Mouse (Mus musculus) limb, embryonic 15.5 days (tissue): ENCODE results near the gene Bace2. TPM values are rescaled to one million over a fixed set of nuclear protein-coding genes. Genes with fewer than 3 reads are reported as not detected.
A peak's percentile ranks its signal among the peaks of the same experiment; 100 is the strongest.

Experiments
- ATAC-seq: fragments of 200-750 bp; cut with Nextera tagmentation; 2 replicates; pipeline ENCODE4 v1.8.0; 2017; ENCODE audit warnings: low read depth, moderate TSS enrichment; ENCODE audit not compliant: insufficient number of reproducible peaks, low FRiP score, low TSS enrichment
- H3K27ac ChIP-seq: fragments of 300-500 bp; sonication (generic); 2 replicates; pipeline ENCODE4 v1.5.1; 2015; ENCODE audit warnings: moderate library complexity, mild to moderate bottlenecking, inconsistent platforms
- H3K27me3 ChIP-seq: fragments of 300-500 bp; sonication (generic); 2 replicates; pipeline ENCODE4 v1.6.1; 2015; ENCODE audit warnings: inconsistent platforms
- H3K36me3 ChIP-seq: fragments of 300-500 bp; sonication (generic); 2 replicates; pipeline ENCODE4 v1.6.1; 2015; ENCODE audit warnings: inconsistent platforms
- H3K4me1 ChIP-seq: fragments of 300-500 bp; sonication (generic); 2 replicates; pipeline ENCODE4 v1.6.1; 2015; ENCODE audit warnings: inconsistent platforms
- H3K4me2 ChIP-seq: fragments of 300-500 bp; sonication (generic); 2 replicates; pipeline ENCODE4 v1.6.1; 2015; ENCODE audit warnings: mild to moderate bottlenecking, inconsistent platforms
- H3K4me3 ChIP-seq: fragments of 300-500 bp; sonication (generic); 2 replicates; pipeline ENCODE4 v1.5.1; 2015; ENCODE audit warnings: mild to moderate bottlenecking, inconsistent platforms
- H3K9ac ChIP-seq: fragments of 300-500 bp; sonication (generic); 2 replicates; pipeline ENCODE4 v1.6.1; 2015; ENCODE audit warnings: inconsistent platforms
- H3K9me3 ChIP-seq: fragments of 300-500 bp; sonication (generic); 2 replicates; pipeline ENCODE4 v1.6.1; 2016; ENCODE audit warnings: inconsistent platforms
- WGBS: fragments of 180-500 bp; shearing (Covaris S2); methylation state at CpG from one replicate; pipeline ENCODE4 v1.1.7; 2015; 5-methylcytosine and 5-hydroxymethylcytosine counted together
- polyA plus RNA-seq: library from polyadenylated mRNA; unstranded; fragments of >200 nt; fragmentation: Nextera tagmentation; extraction: Ambion mirVana; gene quantifications from 2 replicates; pipeline ENCODE4 v1.2.1, GENCODE M21; 2015

Gene Bace2
- polyA plus RNA-seq, 1 experiment from 2014 or later: 13.0 TPM

GRCm38 (mm10) chr16:97443670-97444263 is 87.2 kb downstream of the Bace2 start:
- Histone ChIP-seq H3K4me1 (no peaks in the 10 kb centered on the region), H3K4me2 (no peak overlapping the region), H3K27ac (no peak overlapping the region), H3K4me3 (no peak overlapping the region), H3K27me3 (no peaks in the 10 kb centered on the region), H3K9ac (no peak overlapping the region), H3K9me3 (no peaks in the 10 kb centered on the region), H3K36me3 (no peaks in the 10 kb centered on the region)
- no peak for ATAC-seq
- 50% methylated on average over 14 of the region's 14 CpGs for WGBS

GRCm38 (mm10) chr16:97447386-97447785 is 90.8 kb downstream of the Bace2 start:
- Histone ChIP-seq H3K9ac (no peak overlapping the region), H3K36me3 (no peaks in the 10 kb centered on the region), H3K4me1 (no peaks in the 10 kb centered on the region), H3K4me3 (no peak overlapping the region), H3K9me3 (no peaks in the 10 kb centered on the region), H3K27me3 (no peaks in the 10 kb centered on the region), H3K27ac (no peak overlapping the region), H3K4me2 (no peak overlapping the region)
- ATAC-seq: no peak

GRCm38 (mm10) chr16:97459831-97460230 is 103.3 kb downstream of the Bace2 start:
- no peak overlapping the region for H3K9ac ChIP-seq
- no peaks in the 10 kb centered on the region for H3K27me3 ChIP-seq
- H3K27ac ChIP-seq: no peak overlapping the region
- H3K4me2 ChIP-seq: no peak overlapping the region
- no peak for ATAC-seq
- H3K36me3 ChIP-seq: no peaks in the 10 kb centered on the region
- no peaks in the 10 kb centered on the region for H3K9me3 ChIP-seq
- 57% methylated on average over 1 of the region's 1 CpGs for WGBS
- H3K4me1 ChIP-seq: peaks cover 10% of the 10 kb centered on the region; the same call in 1 of the 2 replicates
- H3K4me3 ChIP-seq: no peak overlapping the region

- Histone ChIP-seq H3K4me1 (peaks cover 10% of the 10 kb centered on the region; the same call in 1 of the 2 replicates), H3K27me3 (no peaks in the 10 kb centered on the region), H3K4me3 (no peak overlapping the region), H3K36me3 (no peaks in the 10 kb centered on the region), H3K4me2 (no peak overlapping the region), H3K9ac (no peak overlapping the region), H3K9me3 (no peaks in the 10 kb centered on the region), H3K27ac (no peak overlapping the region)
- no peak for ATAC-seq
- 59% methylated on average over 2 of the region's 2 CpGs for WGBS
Observed at GRCm38 (mm10) chr16:97461271-97461670, 104.7 kb downstream of the Bace2 start.

GRCm38 (mm10) chr16:97462481-97463181 is 106.1 kb downstream of the Bace2 start, which contains the start of gene Mx1:
TSS of gene Mx1 (minus strand) at chr16:97462907.
- Histone ChIP-seq H3K4me1 (peaks cover 10% of the 10 kb centered on the region; the same call in 1 of the 2 replicates), H3K36me3 (no peaks in the 10 kb centered on the region), H3K27me3 (no peaks in the 10 kb centered on the region), H3K4me3 (no peak within 1 kb of the TSS), H3K4me2 (peak within 1 kb of the TSS; percentile 20; the same call in 1 of the 2 replicates), H3K27ac (no peak within 1 kb of the TSS), H3K9ac (no peak within 1 kb of the TSS), H3K9me3 (no peaks in the 10 kb centered on the region)
- WGBS: 17% methylated on average over 4 of the region's 4 CpGs
- 0 out of 2 replicates have a peak, but pooled peaks have one; percentile 35 for ATAC-seq

GRCm38 (mm10) chr16:97466182-97466957 is 109.8 kb downstream of the Bace2 start:
- Histone ChIP-seq H3K27me3 (no peaks in the 10 kb centered on the region), H3K4me2 (no peak overlapping the region), H3K36me3 (no peaks in the 10 kb centered on the region), H3K9me3 (no peaks in the 10 kb centered on the region), H3K9ac (no peak overlapping the region), H3K27ac (no peak overlapping the region), H3K4me1 (peaks cover 10% of the 10 kb centered on the region; the same call in 1 of the 2 replicates), H3K4me3 (no peak overlapping the region)
- 53% methylated on average over 4 of the region's 4 CpGs for WGBS
- ATAC-seq: no peak

GRCm38 (mm10) chr16:97467472-97467871 is 110.9 kb downstream of the Bace2 start:
- Histone ChIP-seq H3K4me1 (peaks cover 5% of the 10 kb centered on the region; the same call in 1 of the 2 replicates), H3K36me3 (no peaks in the 10 kb centered on the region), H3K9me3 (no peaks in the 10 kb centered on the region), H3K27me3 (no peaks in the 10 kb centered on the region), H3K4me3 (no peak overlapping the region), H3K4me2 (no peak overlapping the region), H3K27ac (no peak overlapping the region), H3K9ac (no peak overlapping the region)
- 69% methylated on average over 3 of the region's 3 CpGs for WGBS
- no peak for ATAC-seq

- no peaks in the 10 kb centered on the region for H3K27me3 ChIP-seq
Observed at GRCm38 (mm10) chr16:97467993-97468791, 111.7 kb downstream of the Bace2 start.

GRCm38 (mm10) chr16:97474671-97475070 is 118.1 kb downstream of the Bace2 start:
- Histone ChIP-seq H3K4me1 (no peaks in the 10 kb centered on the region), H3K4me3 (no peak overlapping the region), H3K4me2 (no peak overlapping the region), H3K27me3 (no peaks in the 10 kb centered on the region), H3K9me3 (no peaks in the 10 kb centered on the region), H3K9ac (no peak overlapping the region), H3K36me3 (no peaks in the 10 kb centered on the region), H3K27ac (no peak overlapping the region)
- no peak for ATAC-seq
- 80% methylated on average over 2 of the region's 2 CpGs for WGBS

More at GRCm38 (mm10) chr16:97467993-97468791, 111.7 kb downstream of the Bace2 start:
- H3K9ac ChIP-seq: no peak overlapping the region
- H3K4me1 ChIP-seq: no peaks in the 10 kb centered on the region
- WGBS: 75% methylated on average over 4 of the region's 4 CpGs
- no peak overlapping the region for H3K4me2 ChIP-seq
- no peak overlapping the region for H3K4me3 ChIP-seq
- no peak for ATAC-seq
- H3K36me3 ChIP-seq: no peaks in the 10 kb centered on the region
- H3K27ac ChIP-seq: no peak overlapping the region
- no peaks in the 10 kb centered on the region for H3K9me3 ChIP-seq

- no peaks in the 10 kb centered on the region for H3K4me1 ChIP-seq
- H3K9ac ChIP-seq: no peak overlapping the region
- no peak overlapping the region for H3K27ac ChIP-seq
- H3K9me3 ChIP-seq: no peaks in the 10 kb centered on the region
- no peaks in the 10 kb centered on the region for H3K27me3 ChIP-seq
- WGBS: 84% methylated on average over 3 of the region's 3 CpGs
- no peaks in the 10 kb centered on the region for H3K36me3 ChIP-seq
- ATAC-seq: no peak
- H3K4me3 ChIP-seq: no peak overlapping the region
- H3K4me2 ChIP-seq: no peak overlapping the region
Observed at GRCm38 (mm10) chr16:97475581-97475980, 119.0 kb downstream of the Bace2 start.

- H3K27me3 ChIP-seq: no peaks in the 10 kb centered on the region
- ATAC-seq: no peak
- no peaks in the 10 kb centered on the region for H3K36me3 ChIP-seq
- no peaks in the 10 kb centered on the region for H3K9me3 ChIP-seq
- H3K9ac ChIP-seq: no peak overlapping the region
- WGBS: 71% methylated on average over 1 of the region's 1 CpGs
- H3K4me2 ChIP-seq: no peak overlapping the region
- H3K27ac ChIP-seq: no peak overlapping the region
- H3K4me1 ChIP-seq: no peaks in the 10 kb centered on the region
- no peak overlapping the region for H3K4me3 ChIP-seq
Observed at GRCm38 (mm10) chr16:97476524-97476923, 120.0 kb downstream of the Bace2 start.
